Mouse (Mus musculus): ENCODE measurements around the gene Mroh3. TPM values are rescaled to one million over a fixed set of nuclear protein-coding genes. Genes with fewer than 3 reads are reported as not detected.

Mroh3 gene
- total RNA-seq, 2 experiments from 2014 or later, result not detected

- no peak for DNase-seq
These were observed 15.9 kb upstream of the Mroh3 start for GRCm38 (mm10) chr1:136228328-136229039.

- DNase-seq, result no peak
These were observed 15.2 kb upstream of the Mroh3 start for GRCm38 (mm10) chr1:136227870-136228269.

GRCm38 (mm10) chr1:136226626-136227025, 14.0 kb upstream of the Mroh3 start:
- no peak for DNase-seq

- DNase-seq, result no peak
These were observed 13.2 kb upstream of the Mroh3 start for GRCm38 (mm10) chr1:136225846-136226245.

GRCm38 (mm10) chr1:136223758-136224342, 11.2 kb upstream of the Mroh3 start:
- no peak for DNase-seq

GRCm38 (mm10) chr1:136222386-136222785, 9.8 kb upstream of the Mroh3 start:
- no peak for DNase-seq

GRCm38 (mm10) chr1:136220037-136220871, 7.6 kb upstream of the Mroh3 start:
- no peak for DNase-seq

- no peak for DNase-seq
These were observed 1.7 kb upstream of the Mroh3 start for GRCm38 (mm10) chr1:136214304-136214703.

- DNase-seq, result no peak
These were observed 22.6 kb downstream of the Mroh3 start for GRCm38 (mm10) chr1:136190033-136190432.

- DNase-seq, result no peak
These were observed 33.1 kb downstream of the Mroh3 start for GRCm38 (mm10) chr1:136179511-136180001.

GRCm38 (mm10) chr1:136178741-136179140, 33.9 kb downstream of the Mroh3 start:
- DNase-seq, result no peak

GRCm38 (mm10) chr1:136177085-136177484, 35.5 kb downstream of the Mroh3 start:
- DNase-seq, result no peak

GRCm38 (mm10) chr1:136175183-136175582, 37.4 kb downstream of the Mroh3 start:
- DNase-seq, result no peak

- DNase-seq, result no peak
These were observed 38.5 kb downstream of the Mroh3 start for GRCm38 (mm10) chr1:136174101-136174606.

GRCm38 (mm10) chr1:136172696-136173095, 39.9 kb downstream of the Mroh3 start:
- no peak for DNase-seq

- peak; percentile 57 for DNase-seq
These were observed 42.5 kb downstream of the Mroh3 start for GRCm38 (mm10) chr1:136170109-136170508.

GRCm38 (mm10) chr1:136167657-136168056, 45.0 kb downstream of the Mroh3 start:
- no peak for DNase-seq

- no peak for DNase-seq
These were observed 47.2 kb downstream of the Mroh3 start for GRCm38 (mm10) chr1:136165436-136165835.

GRCm38 (mm10) chr1:136161333-136161921, 51.2 kb downstream of the Mroh3 start:
- no peak for DNase-seq

- no peak for DNase-seq
These were observed 51.7 kb downstream of the Mroh3 start for GRCm38 (mm10) chr1:136160930-136161329.

GRCm38 (mm10) chr1:136160297-136160696, 52.3 kb downstream of the Mroh3 start:
- DNase-seq, result no peak

- DNase-seq, result no peak
These were observed 52.8 kb downstream of the Mroh3 start for GRCm38 (mm10) chr1:136159830-136160229.
